Mouse (Mus musculus) lung, adult 2 months (tissue): Measurements from ENCODE around the gene Dcbld2.

Experiments
- CTCF ChIP-seq: fragments of 200-500 bp; IDR thresholded peaks from 2 replicates; pipeline ENCODE4 v1.5.1; 2011; ENCODE audit warnings: mild to moderate bottlenecking, low read length, control low read depth; ENCODE audit not compliant: insufficient read depth
- POLR2A ChIP-seq: fragments of 200-500 bp; IDR thresholded peaks from 2 replicates; pipeline ENCODE4 v1.6.1; 2011; ENCODE audit warnings: low read depth, mild to moderate bottlenecking, control low read depth, low read length, borderline replicate concordance; ENCODE audit errors: extremely low read depth

GRCm38 (mm10) chr16:58386241-58386757 lies 21.9 kb upstream of the Dcbld2 start:
- no peak for TF ChIP-seq POLR2A
- TF ChIP-seq CTCF = no peak
